Comparison of ENCODE assay signal across 9 mouse cellular contexts in the genomic region with DNA sequence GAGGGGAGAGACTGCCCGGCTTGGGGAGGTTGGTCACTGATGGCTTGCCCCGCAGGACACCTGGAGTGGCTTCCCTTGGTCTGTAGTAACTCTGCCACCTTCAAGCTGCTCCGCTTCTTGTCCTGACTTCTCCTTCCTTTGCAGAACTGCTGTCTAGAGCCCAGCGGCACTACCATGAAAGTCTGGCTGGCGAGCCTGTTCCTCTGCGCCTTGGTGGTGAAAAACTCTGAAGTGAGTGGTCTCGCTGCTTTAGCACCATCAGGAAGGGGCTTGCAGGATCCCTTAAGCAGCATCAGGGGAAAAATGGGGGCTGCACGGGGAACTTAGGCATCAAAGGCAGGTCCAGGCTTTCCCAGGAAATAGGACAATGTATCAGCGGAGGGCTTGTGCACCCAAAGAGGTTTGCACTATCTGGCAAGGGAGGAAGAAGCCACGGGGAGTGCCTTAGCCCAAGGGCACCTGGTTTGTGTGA. TPM values are rescaled to one million over a fixed set of nuclear protein-coding genes. Genes with fewer than 3 reads are reported as not detected.
DNase-seq lines count a peak whose midpoint lies in the region; ATAC-seq and TF ChIP-seq lines count a peak whose summit lies in the region.
"Had no signal": no experiment of that assay in that cellular context is flagged by ENCODE, and none has a peak within 500 bp of the region (broad histone marks: within the 10 kb centered on the region; RNA-seq: fewer than 3 reads in every experiment).

No protein-coding gene starts in this region.

- 11% methylated on average over 10 of the region's 10 CpGs for WGBS in heart, adult 2 months
- WGBS in heart, embryonic 13.5 days = 6% methylated on average over 10 of the region's 10 CpGs
- 3% methylated on average over 10 of the region's 10 CpGs for WGBS in limb, embryonic 14.5 days
- WGBS in olfactory bulb, adult 2 months = 21% methylated on average over 10 of the region's 10 CpGs

- no peak for TF ChIP-seq EP300 in heart, adult 2 months (IDR thresholded peaks at IDR 0.05; ENCODE audit: insufficient read depth, low read depth, low read length)
- TF ChIP-seq EP300 in MEL (IDR thresholded peaks at IDR 0.05; ENCODE audit: low read depth in 1 of 2, low read length in 2 of 2) = no peak

- no peak for TF ChIP-seq CTCF in heart, adult 2 months (IDR thresholded peaks at IDR 0.05)
- TF ChIP-seq CTCF in MEL (IDR thresholded peaks at IDR 0.05 in 2 of 3, conservative IDR thresholded peaks at IDR 0.05 in 1 of 3; ENCODE audit: control insufficient read depth in 1 of 3, insufficient read depth in 1 of 3, low read depth in 2 of 3, low read length in 3 of 3, poor library complexity in 1 of 3, severe bottlenecking in 1 of 3) = no peak
- TF ChIP-seq CTCF in olfactory bulb, adult 2 months (IDR thresholded peaks at IDR 0.05; ENCODE audit: insufficient read depth, low read depth, low read length) = no peak

- intact Hi-C loops in heart, adult 2 months (cut with DNase I) = loop anchor here (1.0 kb wide), 1 partner anchor 36 kb away; no protein-coding TSS in a partner anchor
- intact Hi-C loops in left cerebral cortex, postnatal 25 days (cut with DNase I) = no loop called here

- peak overlapping the region; percentile 56 for H3K4me3 ChIP-seq in heart, adult 2 months
- H3K4me3 ChIP-seq in MEL (ENCODE audit: control insufficient read depth in 1 of 2, insufficient read depth in 1 of 2, low read depth in 2 of 2, low read length in 2 of 2) = peak overlapping the region; percentile 39 to 41; a peak in 3 of 4 replicates
- peak overlapping the region; percentile 63 for H3K4me3 ChIP-seq in heart, embryonic 13.5 days
- H3K4me3 ChIP-seq in limb, embryonic 14.5 days (replicated peaks; ENCODE audit: low read length) = peak overlapping the region; percentile 41
- H3K4me3 ChIP-seq in olfactory bulb, adult 2 months (ENCODE audit: insufficient read depth, low read depth, low read length) = peak overlapping the region; percentile 39

- H3K9ac ChIP-seq in heart, adult 2 months (ENCODE audit: low read depth, low read length) = peak overlapping the region; percentile 82
- peak overlapping the region; percentile 41 for H3K9ac ChIP-seq in MEL (ENCODE audit: control insufficient read depth, low read depth, low read length, poor library complexity, severe bottlenecking)
- peak overlapping the region; percentile 78 for H3K9ac ChIP-seq in heart, embryonic 13.5 days
- H3K9ac ChIP-seq in limb, embryonic 14.5 days (ENCODE audit: low read depth, low read length, severe bottlenecking) = peak overlapping the region; percentile 65

- no peaks in the 10 kb centered on the region for H3K27me3 ChIP-seq in heart, adult 2 months (ENCODE audit: control insufficient read depth, insufficient read depth, low read length)
- peaks cover 13 to 33% of the 10 kb centered on the region in 2 experiments for H3K27me3 ChIP-seq in MEL (ENCODE audit: control insufficient read depth in 1 of 2, insufficient read depth in 2 of 2, low read length in 2 of 2)
- H3K27me3 ChIP-seq in heart, embryonic 13.5 days (replicated peaks) = 0 out of 2 replicates have a peak, but pooled peaks cover 4% of the 10 kb centered on the region
- no peaks in the 10 kb centered on the region for H3K27me3 ChIP-seq in limb, embryonic 14.5 days (ENCODE audit: control insufficient read depth, insufficient read depth, low read length)

- no peak for TF ChIP-seq RAD21 in MEL (IDR thresholded peaks at IDR 0.05; ENCODE audit: low read depth, low read length)

- no peaks in the 10 kb centered on the region for H3K9me3 ChIP-seq in MEL (replicated peaks; ENCODE audit: insufficient read depth, low read length)
- H3K9me3 ChIP-seq in heart, embryonic 13.5 days = no peaks in the 10 kb centered on the region
- no peaks in the 10 kb centered on the region for H3K9me3 ChIP-seq in limb, embryonic 14.5 days (ENCODE audit: control insufficient read depth, low read length)
- H3K9me3 ChIP-seq: G1E had no signal

- TF ChIP-seq POLR2A in heart, adult 2 months (IDR thresholded peaks at IDR 0.05; ENCODE audit: insufficient read depth, low read depth, low read length) = no peak
- no peak for TF ChIP-seq POLR2A in MEL (IDR thresholded peaks at IDR 0.05; ENCODE audit: control insufficient read depth in 1 of 2, insufficient read depth in 1 of 2, low read depth in 1 of 2, low read length in 2 of 2, poor library complexity in 1 of 2)
- no peak for TF ChIP-seq POLR2A in limb, embryonic 14.5 days (IDR thresholded peaks at IDR 0.05; ENCODE audit: borderline replicate concordance, extremely low read depth, insufficient read depth, insufficient read length)
- no peak for TF ChIP-seq POLR2A in olfactory bulb, adult 2 months (IDR thresholded peaks at IDR 0.05; ENCODE audit: insufficient read depth, low read depth, low read length)

- no peak for ATAC-seq in heart, embryonic 13.5 days (ENCODE audit: extremely low read depth, insufficient number of reproducible peaks, low FRiP score, low TSS enrichment)
- 0 out of 2 replicates have a peak, but pooled peaks have one; percentile 42 for ATAC-seq in limb, embryonic 14.5 days (ENCODE audit: low FRiP score, low read depth)

- H3K27ac ChIP-seq in heart, adult 2 months = peak overlapping the region; percentile 74
- no peak overlapping the region for H3K27ac ChIP-seq in MEL (ENCODE audit: control insufficient read depth, low read depth, low read length)
- H3K27ac ChIP-seq in heart, embryonic 13.5 days (replicated peaks) = peak overlapping the region; percentile 43
- no peak overlapping the region for H3K27ac ChIP-seq in limb, embryonic 14.5 days (replicated peaks; ENCODE audit: low read depth, low read length)
- no peak overlapping the region for H3K27ac ChIP-seq in olfactory bulb, adult 2 months (ENCODE audit: insufficient read depth, low read depth, low read length)

- no peak for DNase-seq in heart, adult 2 months
- DNase-seq in heart, adult 8-10 months (ENCODE audit: low spot score) = no peak
- peak; percentile 32 for DNase-seq in MEL (ENCODE audit: low read depth, low spot score)
- no peak for DNase-seq in limb, embryonic 14.5 days (ENCODE audit: low spot score)
- DNase-seq in urinary bladder, postnatal 10 days (ENCODE audit: low spot score) = no peak
- DNase-seq in left cerebral cortex, postnatal 25 days (ENCODE audit: low spot score in 2 of 2) = no peak

- peaks cover 1% of the 10 kb centered on the region; the same call in 1 of the 2 replicates for H3K4me1 ChIP-seq in heart, adult 2 months (ENCODE audit: control insufficient read depth, insufficient read depth, low read length)
- H3K4me1 ChIP-seq in MEL (ENCODE audit: control insufficient read depth in 1 of 2, insufficient read depth in 2 of 2, low read length in 2 of 2) = peaks cover 0 to 6% of the 10 kb centered on the region in 2 experiments; a peak in 2 of 4 replicates
- H3K4me1 ChIP-seq in heart, embryonic 13.5 days = peaks cover 18% of the 10 kb centered on the region
- peaks cover 3% of the 10 kb centered on the region; the same call in 1 of the 2 replicates for H3K4me1 ChIP-seq in limb, embryonic 14.5 days (ENCODE audit: control insufficient read depth, insufficient read depth, low read length)
- peaks cover 11% of the 10 kb centered on the region for H3K4me1 ChIP-seq in olfactory bulb, adult 2 months (ENCODE audit: control insufficient read depth, insufficient read depth, low read length)

- H3K4me2 ChIP-seq in heart, embryonic 13.5 days = peak overlapping the region; percentile 76
- H3K4me2 ChIP-seq in limb, embryonic 14.5 days (replicated peaks; ENCODE audit: low read depth, low read length, severe bottlenecking) = peak overlapping the region; percentile 76

- no peaks in the 10 kb centered on the region for H3K36me3 ChIP-seq in heart, adult 2 months (ENCODE audit: control insufficient read depth, insufficient read depth, low read length)
- no peaks in the 10 kb centered on the region for H3K36me3 ChIP-seq in MEL (ENCODE audit: control insufficient read depth in 1 of 2, insufficient read depth in 2 of 2, low read length in 2 of 2)
- H3K36me3 ChIP-seq in heart, embryonic 13.5 days = no peaks in the 10 kb centered on the region
- H3K36me3 ChIP-seq in limb, embryonic 14.5 days (ENCODE audit: control insufficient read depth, insufficient read depth, low read length) = 0 out of 2 replicates have a peak, but pooled peaks cover 3% of the 10 kb centered on the region
- H3K36me3 ChIP-seq: G1E had no signal

- no peaks in the 10 kb centered on the region for H3K79me2 ChIP-seq in heart, adult 2 months (replicated peaks; ENCODE audit: control insufficient read depth, insufficient read depth, low read length)
- no peaks in the 10 kb centered on the region for H3K79me2 ChIP-seq in MEL (ENCODE audit: control insufficient read depth, insufficient read depth, low read length, poor library complexity)

TF ChIP-seq in MEL, 35 proteins besides CTCF, POLR2A, EP300 and RAD21:
- no peak for TF ChIP-seq MAZ (IDR thresholded peaks at IDR 0.05; ENCODE audit: low read depth, low read length)

RNA-seq across cellular contexts. Expression of a gene that starts 0.5 kb away (rescaled TPM):
- 1 to 10 TPM; 3.4 to 6.2 TPM for total RNA-seq in heart, adult 2 months (2021)
- polyA plus RNA-seq in heart, adult 2 months (2012; rRNA removed) = 1.8 and 3.5 TPM in 2 replicates
- 1 to 10 TPM; 4.9 to 7.7 (median 5.6) TPM for total RNA-seq in heart, adult 8-10 months (2022)
- total RNA-seq in MEL (2012; rRNA removed) = not detected in 2 replicates
- under 1 TPM in 1 of 2 experiments, not detected in 1; 0.04 TPM for polyA plus RNA-seq in MEL (2012; ENCODE audit: insufficient read depth in 1 of 2, insufficient read length in 2 of 2, low read depth in 1 of 2, low replicate concordance in 2 of 2, missing spikeins in 1 of 2)
- 1.4 and 2.3 TPM in 2 replicates for polyA plus RNA-seq in heart, embryonic 13.5 days (2015; fragmentation: Nextera tagmentation; extraction: Ambion mirVana)
- 8.3 and 9.1 TPM in 2 replicates for polyA plus RNA-seq in limb, embryonic 14.5 days (2012; rRNA removed)
- 3.1 and 3.4 TPM in 2 replicates for polyA plus RNA-seq in limb, embryonic 14.5 days (2014; fragmentation: Nextera tagmentation; extraction: Ambion mirVana)
- not detected in 2 replicates for polyA plus RNA-seq in olfactory bulb, adult 2 months (2012; ENCODE audit: insufficient read depth, insufficient read length, low replicate concordance, missing spikeins)
- total RNA-seq in left cerebral cortex, postnatal 25 days (2021) = 1 to 10 TPM; 5.9 to 7.8 TPM
- polyA plus RNA-seq: G1E had no signal

RNA-seq across cellular contexts. Expression of a gene that starts 43.1 kb away (rescaled TPM):
- 10 to 100 TPM; 36.8 to 41.0 TPM for total RNA-seq in heart, adult 2 months (2021)
- 37.0 and 54.6 TPM in 2 replicates for polyA plus RNA-seq in heart, adult 2 months (2012; rRNA removed)
- total RNA-seq in heart, adult 8-10 months (2022) = 10 to 100 TPM; 47.2 to 73.5 (median 58.4) TPM
- total RNA-seq in MEL (2012; rRNA removed) = 14.1 and 15.6 TPM in 2 replicates
- polyA plus RNA-seq in MEL (2012; ENCODE audit: insufficient read depth in 1 of 2, insufficient read length in 2 of 2, low read depth in 1 of 2, low replicate concordance in 2 of 2, missing spikeins in 1 of 2) = 10 to 100 TPM in 1 of 2 experiments, not detected in 1; 27.1 TPM
- polyA plus RNA-seq in heart, embryonic 13.5 days (2015; fragmentation: Nextera tagmentation; extraction: Ambion mirVana) = 55.0 and 60.2 TPM in 2 replicates
- polyA plus RNA-seq in limb, embryonic 14.5 days (2012; rRNA removed) = 58.2 and 58.4 TPM in 2 replicates
- 58.0 and 60.5 TPM in 2 replicates for polyA plus RNA-seq in limb, embryonic 14.5 days (2014; fragmentation: Nextera tagmentation; extraction: Ambion mirVana)
- 125 and 417 TPM in 2 replicates for polyA plus RNA-seq in olfactory bulb, adult 2 months (2012; ENCODE audit: insufficient read depth, insufficient read length, low replicate concordance, missing spikeins)
- total RNA-seq in left cerebral cortex, postnatal 25 days (2021) = 100 to 1,000 TPM; 292 to 312 TPM

Comparison
In these comparisons a context has a peak if more than half of its experiments do, and no peak if none do; other contexts are left out.
1. H3K27ac ChIP-seq: peak in heart, adult 2 months (single experiment) and heart, embryonic 13.5 days (single experiment); none in MEL (single experiment), limb, embryonic 14.5 days (single experiment) and olfactory bulb, adult 2 months (single experiment).
2. Peak in every context shown above with its lines, with median percentiles within 50 percentile points of each other: H3K4me3 ChIP-seq and H3K9ac ChIP-seq.